Mouse (Mus musculus) CH12.LX (cell line): ENCODE data around the gene Mapk6. TPM values are rescaled to one million over a fixed set of nuclear protein-coding genes. Genes with fewer than 3 reads are reported as not detected.

Source experiments
- DNase-seq: peaks from one replicate; pipeline ENCODE4 v3.0.0-alpha.2; 2013; ENCODE audit errors: extremely low read depth
- H3K27ac ChIP-seq: 2 replicates; pipeline ENCODE4 v1.5.1; 2012; ENCODE audit warnings: low read depth, mild to moderate bottlenecking, control low read depth, moderate library complexity; ENCODE audit not compliant: insufficient read depth
- H3K27me3 ChIP-seq: replicated peaks from 2 replicates; pipeline ENCODE3; 2012; ENCODE audit warnings: inconsistent platforms
- H3K36me3 ChIP-seq, 2 experiments: replicated peaks in 1 of 2; 2 replicates each; pipeline versions ENCODE3 to v1.6.1; 2012; ENCODE audit warnings: inconsistent platforms in 1 of 2, low read length in 1 of 2, mild to moderate bottlenecking in 1 of 2, mixed read lengths in 1 of 2, moderate library complexity in 1 of 2; ENCODE audit not compliant: control insufficient read depth in 1 of 2, insufficient read depth in 1 of 2
- H3K4me1 ChIP-seq, 2 experiments: 2 replicates each; pipeline ENCODE4 v1.6.1; 2012; ENCODE audit warnings: inconsistent platforms in 1 of 2, moderate library complexity in 1 of 2; ENCODE audit not compliant: insufficient read depth in 2 of 2, control insufficient read depth in 1 of 2
- H3K4me2 ChIP-seq: 2 replicates; pipeline ENCODE4 v1.6.1; 2012; ENCODE audit warnings: low read depth, mild to moderate bottlenecking, control low read depth; ENCODE audit not compliant: poor library complexity, insufficient read depth, severe bottlenecking
- H3K4me3 ChIP-seq, 3 experiments: fragments of 150-350 bp in 1 of 3; sonication (generic) in 1 of 3; replicated peaks in 1 of 3; 2 replicates each; pipeline versions ENCODE3 to v1.5.1; 2011 to 2012; ENCODE audit warnings: low read depth in 2 of 3, low read length in 2 of 3, mild to moderate bottlenecking in 2 of 3, moderate library complexity in 2 of 3, control low read depth in 1 of 3, improper control_type of control experiment in 1 of 3, inconsistent platforms in 1 of 3, mixed read lengths in 1 of 3; ENCODE audit not compliant: poor library complexity in 1 of 3
- H3K79me2 ChIP-seq: replicated peaks from 2 replicates; pipeline ENCODE4 v1.6.1; 2012; ENCODE audit warnings: mild to moderate bottlenecking, moderate library complexity; ENCODE audit not compliant: control insufficient read depth, poor library complexity, insufficient read depth, severe bottlenecking; ENCODE audit errors: extremely low read depth
- H3K9ac ChIP-seq: 2 replicates; pipeline ENCODE4 v1.6.1; 2012; ENCODE audit warnings: low read depth, mild to moderate bottlenecking, control low read depth, moderate library complexity; ENCODE audit not compliant: insufficient read depth
- H3K9me3 ChIP-seq: replicated peaks from 2 replicates; pipeline ENCODE3; 2012; ENCODE audit warnings: low read length, inconsistent platforms, mixed read lengths
- BHLHE40 ChIP-seq: IDR thresholded peaks from 2 replicates; pipeline ENCODE4 v1.6.1; 2011; ENCODE audit warnings: mild to moderate bottlenecking, low read depth, low read length, improper control_type of control experiment
- CHD1 ChIP-seq: IDR thresholded peaks from 2 replicates; pipeline ENCODE4 v1.6.1; 2012; ENCODE audit warnings: low read depth, low read length, improper control_type of control experiment, inconsistent platforms
- CTCF ChIP-seq, 2 experiments: IDR thresholded peaks in 1 of 2; conservative IDR thresholded peaks in 1 of 2; 2 replicates each; pipeline ENCODE4 v1.5.1; 2011 to 2012; ENCODE audit warnings: low read depth in 2 of 2, low read length in 2 of 2, improper control_type of control experiment in 1 of 2, inconsistent platforms in 1 of 2, mild to moderate bottlenecking in 1 of 2, moderate library complexity in 1 of 2
- EP300 ChIP-seq: IDR thresholded peaks from 2 replicates; pipeline ENCODE4 v1.6.1; 2011; ENCODE audit warnings: low read length, improper control_type of control experiment
- ETS1 ChIP-seq: conservative IDR thresholded peaks from 2 replicates; pipeline ENCODE4 v1.6.1; 2012; ENCODE audit warnings: low read depth, mild to moderate bottlenecking, inconsistent platforms, low read length, improper control_type of control experiment, moderate library complexity
- HCFC1 ChIP-seq: IDR thresholded peaks from 2 replicates; pipeline ENCODE4 v1.6.1; 2012; ENCODE audit warnings: low read depth, mild to moderate bottlenecking, inconsistent platforms, low read length, improper control_type of control experiment
- JUN ChIP-seq: IDR thresholded peaks from 2 replicates; pipeline ENCODE4 v1.6.1; 2011; ENCODE audit warnings: low read depth, mild to moderate bottlenecking, low read length, improper control_type of control experiment, moderate library complexity; ENCODE audit not compliant: insufficient read depth
- JUND ChIP-seq: conservative IDR thresholded peaks from 2 replicates; pipeline ENCODE4 v1.6.1; 2011; ENCODE audit warnings: low read depth, low read length, improper control_type of control experiment
- MAFK ChIP-seq: IDR thresholded peaks from 2 replicates; pipeline ENCODE4 v1.6.1; 2011; ENCODE audit warnings: low read length, improper control_type of control experiment; ENCODE audit not compliant: insufficient replicate concordance
- MAX ChIP-seq: IDR thresholded peaks from 2 replicates; pipeline ENCODE4 v1.6.1; 2011; ENCODE audit warnings: low read length, improper control_type of control experiment
- MAZ ChIP-seq: IDR thresholded peaks from 2 replicates; pipeline ENCODE4 v1.6.1; 2012; ENCODE audit warnings: low read depth, mild to moderate bottlenecking, inconsistent platforms, low read length, improper control_type of control experiment, moderate library complexity
- MEF2A ChIP-seq: IDR thresholded peaks from 2 replicates; pipeline ENCODE4 v1.6.1; 2014; ENCODE audit warnings: low read depth, mild to moderate bottlenecking, inconsistent platforms, low read length, improper control_type of control experiment, borderline replicate concordance
- NELFE ChIP-seq: IDR thresholded peaks from 2 replicates; pipeline ENCODE4 v1.6.1; 2011; ENCODE audit warnings: low read depth, low read length, improper control_type of control experiment
- SIN3A ChIP-seq: IDR thresholded peaks from 2 replicates; pipeline ENCODE4 v1.6.1; 2012; ENCODE audit warnings: low read length, improper control_type of control experiment, inconsistent platforms
- TBP ChIP-seq: conservative IDR thresholded peaks from 2 replicates; pipeline ENCODE4 v1.6.1; 2011; ENCODE audit warnings: low read depth, low read length, improper control_type of control experiment
- USF2 ChIP-seq: conservative IDR thresholded peaks from 2 replicates; pipeline ENCODE4 v1.6.1; 2011; ENCODE audit warnings: low read depth, low read length, improper control_type of control experiment
- ZKSCAN1 ChIP-seq: IDR thresholded peaks from 2 replicates; pipeline ENCODE4 v1.6.1; 2012; ENCODE audit warnings: low read depth, inconsistent platforms, low read length, improper control_type of control experiment, borderline replicate concordance
- ZNF384 ChIP-seq: IDR thresholded peaks from 2 replicates; pipeline ENCODE4 v1.6.1; 2012; ENCODE audit warnings: low read depth, low read length, improper control_type of control experiment, inconsistent platforms
- dilution Hi-C: fragments of 300-500 bp; cut with MboI; formaldehyde crosslinking; loops from 2 replicates; pipeline ENCODE4 v1.14.3; 2020; ENCODE audit warnings: low sequenced_read_pairs; ENCODE audit not compliant: extremely low pct_unique_long_range_greater_than_20kb, extremely low pct_ligation_motif_present
- in situ Hi-C: fragments of 300-500 bp; cut with MboI; formaldehyde crosslinking; loops from 3 replicates; pipeline ENCODE4 v1.14.3; 2019; ENCODE audit warnings: low sequenced_read_pairs, low pct_ligation_motif_present, low pct_unique_long_range_greater_than_20kb, mixed read lengths
- polyA plus RNA-seq: library from polyadenylated mRNA; unstranded; fragments of >175 nt; gene quantifications from 2 replicates; pipeline ENCODE4 v1.2.1, GENCODE M21; 2012; ENCODE audit warnings: low read depth; ENCODE audit not compliant: insufficient read length
- total RNA-seq, 2 experiments: library from RNA; depleted of rRNA; stranded (reverse); fragments of 300-350 nt in 1 of 2; fragments of >200 nt in 1 of 2; gene quantifications; 2 replicates each; pipeline ENCODE4 v1.2.3; 2012 to 2014

Mapk6 gene
- total and polyA plus RNA-seq, 3 experiments: 23.3 to 62.2 (median 34.2) TPM

- Histone ChIP-seq H3K27ac (no peak overlapping the region), H3K4me2 (no peak overlapping the region), H3K79me2 (no peaks in the 10 kb centered on the region), H3K4me3 (no peak overlapping the region), H3K9ac (no peak overlapping the region), H3K36me3 (no peaks in the 10 kb centered on the region), H3K9me3 (no peaks in the 10 kb centered on the region), H3K4me1 (peaks cover 0 to 10% of the 10 kb centered on the region in 2 experiments; a peak in 2 of 4 replicates), H3K27me3 (no peaks in the 10 kb centered on the region)
- in situ Hi-C loops (no loop called here), dilution Hi-C loops (no loop called here)
- no peak for TF ChIP-seq CTCF (conservative IDR thresholded peaks at IDR 0.05 in 1 of 2, IDR thresholded peaks at IDR 0.05 in 1 of 2; ENCODE audit: low read depth in 2 of 2, low read length in 2 of 2)
- no peak for TF ChIP-seq TBP
- no peak for TF ChIP-seq JUND
- no peak for TF ChIP-seq MAZ
- TF ChIP-seq MAX: no peak
- no peak for TF ChIP-seq ETS1
- no peak for DNase-seq
These were observed 54.0 kb downstream of the Mapk6 start for GRCm38 (mm10) chr9:75355783-75356182.

- TF ChIP-seq SIN3A (no peak), USF2 (no peak), CHD1 (no peak), BHLHE40 (no peak), NELFE (no peak), MAFK (no peak), TBP (no peak), MEF2A (no peak), ZNF384 (no peak), ZKSCAN1 (no peak), JUN (no peak), ETS1 (no peak), MAX (no peak), EP300 (no peak), HCFC1 (no peak)
- Histone ChIP-seq H3K9ac (no peak overlapping the region), H3K4me2 (no peak overlapping the region), H3K36me3 (no peaks in the 10 kb centered on the region), H3K9me3 (no peaks in the 10 kb centered on the region), H3K79me2 (no peaks in the 10 kb centered on the region), H3K27me3 (no peaks in the 10 kb centered on the region), H3K4me3 (no peak overlapping the region), H3K27ac (no peak overlapping the region), H3K4me1 (peaks cover 0 to 10% of the 10 kb centered on the region in 2 experiments; a peak in 2 of 4 replicates)
- dilution Hi-C loops (no loop called here), in situ Hi-C loops (no loop called here)
- DNase-seq: no peak
These were observed 56.7 kb downstream of the Mapk6 start for GRCm38 (mm10) chr9:75353094-75353493.
